Mouse (Mus musculus) frontal cortex, adult (tissue): Measurements from ENCODE around the gene Epb41.

Experiments used
- ATAC-seq: cut with Nextera tagmentation; 2 replicates; pipeline ENCODE4 v1.9.2; 2017; ENCODE audit warnings: mild to moderate bottlenecking, moderate library complexity, mixed read lengths; ENCODE audit not compliant: low TSS enrichment

Gene Epb41

GRCm38 (mm10) chr4:132074077-132074932, 816 bp downstream of the Epb41 start, which contains the start of gene Gm10300:
Gene Gm10300 (plus strand): TSS chr4:132074697.
- ATAC-seq: peak; percentile 5; the same call in 1 of the 2 replicates

- no peak for ATAC-seq
These were observed 2.2 kb downstream of the Epb41 start for GRCm38 (mm10) chr4:132072946-132073345.

- no peak for ATAC-seq
These were observed 3.0 kb downstream of the Epb41 start for GRCm38 (mm10) chr4:132072156-132072555.

GRCm38 (mm10) chr4:132071674-132072073, 3.4 kb downstream of the Epb41 start:
- ATAC-seq: no peak

- ATAC-seq: no peak
These were observed 7.2 kb downstream of the Epb41 start for GRCm38 (mm10) chr4:132067938-132068235.

- no peak for ATAC-seq
These were observed 7.8 kb downstream of the Epb41 start for GRCm38 (mm10) chr4:132067112-132067937.

GRCm38 (mm10) chr4:132066101-132066773, 8.9 kb downstream of the Epb41 start:
- no peak for ATAC-seq

GRCm38 (mm10) chr4:132065578-132065977, 9.5 kb downstream of the Epb41 start:
- ATAC-seq: no peak

- no peak for ATAC-seq
These were observed 10.6 kb downstream of the Epb41 start for GRCm38 (mm10) chr4:132064550-132064949.

- ATAC-seq: no peak
These were observed 11.9 kb downstream of the Epb41 start for GRCm38 (mm10) chr4:132062934-132063884.

- no peak for ATAC-seq
These were observed 12.8 kb downstream of the Epb41 start for GRCm38 (mm10) chr4:132062289-132062688.

GRCm38 (mm10) chr4:132060040-132060832, 14.9 kb downstream of the Epb41 start:
- no peak for ATAC-seq

GRCm38 (mm10) chr4:132059541-132059940, 15.6 kb downstream of the Epb41 start:
- ATAC-seq: no peak

GRCm38 (mm10) chr4:132057311-132057710, 17.8 kb downstream of the Epb41 start:
- no peak for ATAC-seq

- ATAC-seq: no peak
These were observed 23.5 kb downstream of the Epb41 start for GRCm38 (mm10) chr4:132051321-132052275.

GRCm38 (mm10) chr4:132049549-132050200, 25.4 kb downstream of the Epb41 start:
- peak; percentile 43; the same call in 1 of the 2 replicates for ATAC-seq

- ATAC-seq: peak; percentile 92
These were observed 26.1 kb downstream of the Epb41 start for GRCm38 (mm10) chr4:132048995-132049404.
